Mouse (Mus musculus): Measurements from ENCODE around the gene Abcf3. TPM values are rescaled to one million over a fixed set of nuclear protein-coding genes. Genes with fewer than 3 reads are reported as not detected.

Gene Abcf3
- 10 to 100 TPM; 49.6 to 52.3 TPM for polyA plus RNA-seq (2017; shearing (Covaris generic))

DNA sequence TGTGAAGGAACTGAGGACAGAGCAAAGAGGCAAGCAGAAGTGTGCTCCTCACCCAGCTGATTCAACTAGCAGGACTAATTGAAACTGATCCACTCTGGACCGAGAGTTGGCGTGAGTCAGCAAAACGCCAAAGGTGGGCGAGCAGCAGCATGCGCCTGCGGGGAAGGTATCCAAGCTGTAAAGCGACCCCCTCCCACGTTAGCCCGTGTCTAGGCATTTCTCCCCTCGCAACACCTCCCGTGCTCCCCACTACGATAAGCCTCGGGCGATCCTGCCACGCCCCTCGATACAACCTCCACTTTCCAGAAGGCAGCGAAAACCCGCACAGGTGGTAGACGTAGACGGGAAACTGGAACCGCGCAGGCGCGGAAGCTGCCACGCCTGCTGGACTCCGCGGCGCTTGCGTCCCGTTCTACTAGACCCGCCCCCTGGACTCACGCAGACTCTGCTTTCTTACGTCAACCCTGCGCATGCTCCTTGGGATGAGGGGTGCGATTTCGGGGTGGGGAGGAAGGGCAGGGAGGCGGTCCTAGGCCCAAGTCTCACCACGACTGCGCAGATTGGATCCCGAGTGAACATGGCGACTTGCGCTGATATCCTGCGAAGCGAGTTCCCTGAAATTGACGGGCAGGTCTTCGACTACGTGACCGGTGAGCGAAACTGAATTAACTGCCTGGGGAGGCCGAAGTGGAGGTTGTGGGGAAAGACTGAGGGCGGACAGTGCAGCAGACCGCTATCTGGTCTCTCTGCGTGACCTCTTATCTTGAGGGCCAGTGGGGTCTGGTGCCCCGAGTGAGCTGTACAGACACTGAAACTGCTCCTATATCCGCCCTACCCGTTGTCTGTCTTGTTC is at the start of gene Abcf3:
Abcf3 (plus strand) TSS at position 482 of the 853 bp plus-strand sequence.

GRCm38 (mm10) chr16:20498677-20499475 is 49.5 kb upstream of the Abcf3 start, which contains the start of gene Eif2b5:
Gene Eif2b5, plus strand, starts transcription at chr16:20498817.

GRCm38 (mm10) chr16:20516726-20517201 is 31.6 kb upstream of the Abcf3 start, which contains the start of gene Dvl3:
Gene Dvl3, plus strand, starts transcription at chr16:20516982.

GRCm38 (mm10) chr16:20535296-20536080 is 12.9 kb upstream of the Abcf3 start, which contains the start of gene Ap2m1:
Gene Ap2m1, plus strand, starts transcription at chr16:20535478.

DNA sequence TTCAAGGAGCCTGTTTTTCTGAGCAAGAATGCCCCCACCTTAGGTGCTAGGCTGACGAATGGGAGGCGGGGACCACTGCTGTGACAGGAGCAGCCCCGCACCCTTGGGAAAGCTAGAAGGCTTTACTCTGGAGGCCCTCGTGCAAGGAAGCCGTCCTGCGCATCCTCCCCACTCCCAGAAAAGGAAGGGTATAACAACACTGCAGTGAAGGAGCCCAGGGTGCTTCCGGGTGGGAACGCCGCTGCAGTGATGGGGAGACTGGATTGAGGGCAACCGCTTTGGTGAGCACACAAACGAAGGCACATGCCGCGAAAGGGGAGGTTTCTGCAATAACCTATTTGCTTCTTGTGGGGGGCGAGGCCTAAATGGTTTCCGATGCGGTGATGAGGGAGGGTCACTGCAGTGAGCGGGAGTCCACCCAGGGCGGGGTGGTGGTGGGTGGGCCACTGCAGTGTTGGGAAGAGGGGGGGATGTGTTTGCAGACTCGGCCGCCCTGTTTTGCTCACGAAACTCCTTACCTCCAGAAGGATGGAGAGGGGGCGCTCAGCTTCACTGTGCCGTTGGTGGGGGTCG is 41.1 kb downstream of the Abcf3 start, which contains the start of gene Vwa5b2:
Vwa5b2 (plus strand) TSS at position 106 of the 573 bp plus-strand sequence.

Other genes starting within 250 kb of the Abcf3 start
- 10 to 100 TPM; 71.3 to 96.9 TPM for gene Parl, start 246.2 kb upstream of the Abcf3 start, polyA plus RNA-seq (2017; shearing (Covaris generic))
- not detected for gene Cyp2ab1, start 223.2 kb upstream of the Abcf3 start, polyA plus RNA-seq (2017; shearing (Covaris generic))
- gene Abcc5, start 122.2 kb upstream of the Abcf3 start, polyA plus RNA-seq (2017; shearing (Covaris generic)), result 10 to 100 TPM; 16.2 to 19.3 TPM
- gene Eif2b5, start 49.8 kb upstream of the Abcf3 start, polyA plus RNA-seq (2017; shearing (Covaris generic)), result 10 to 100 TPM; 73.2 to 74.0 TPM
- 10 to 100 TPM; 20.9 to 22.7 TPM for gene Dvl3, start 31.6 kb upstream of the Abcf3 start, polyA plus RNA-seq (2017; shearing (Covaris generic))
- gene Ap2m1, start 13.1 kb upstream of the Abcf3 start, polyA plus RNA-seq (2017; shearing (Covaris generic)), result 100 to 1,000 TPM; 411 to 418 TPM
- gene Vwa5b2, start 40.9 kb downstream of the Abcf3 start, polyA plus RNA-seq (2017; shearing (Covaris generic)), result not detected
- gene Eef1akmt4, start 63.0 kb downstream of the Abcf3 start, polyA plus RNA-seq (2017; shearing (Covaris generic)), result 10 to 100 TPM; 13.8 to 23.8 TPM
- gene Gm49333, start 63.0 kb downstream of the Abcf3 start, polyA plus RNA-seq (2017; shearing (Covaris generic)), result under 1 TPM in 1 of 2 experiments, not detected in 1; 0.13 TPM
- 10 to 100 TPM; 36.7 to 37.5 TPM for gene Alg3, start 63.2 kb downstream of the Abcf3 start, polyA plus RNA-seq (2017; shearing (Covaris generic))
- under 1 TPM; 0.14 to 0.41 TPM for gene Camk2n2, start 72.7 kb downstream of the Abcf3 start, polyA plus RNA-seq (2017; shearing (Covaris generic))
- under 1 TPM in 1 of 2 experiments, not detected in 1; 0.07 TPM for gene Ece2, start 81.3 kb downstream of the Abcf3 start, polyA plus RNA-seq (2017; shearing (Covaris generic))
- 100 to 1,000 TPM; 225 to 261 TPM for gene Psmd2, start 103.1 kb downstream of the Abcf3 start, polyA plus RNA-seq (2017; shearing (Covaris generic))
- 100 to 1,000 TPM in 1 of 2 experiments, 10 to 100 TPM in 1; 81.8 to 105 TPM for gene Eif4g1, start 119.7 kb downstream of the Abcf3 start, polyA plus RNA-seq (2017; shearing (Covaris generic))
- 1 to 10 TPM in 1 of 2 experiments, under 1 TPM in 1; 0.67 to 2.9 TPM for gene Fam131a, start 144.7 kb downstream of the Abcf3 start, polyA plus RNA-seq (2017; shearing (Covaris generic))
- gene Polr2h, start 169.1 kb downstream of the Abcf3 start, polyA plus RNA-seq (2017; shearing (Covaris generic)), result 10 to 100 TPM; 50.0 to 67.7 TPM
- gene Clcn2, start 169.2 kb downstream of the Abcf3 start, polyA plus RNA-seq (2017; shearing (Covaris generic)), result 1 to 10 TPM; 2.7 to 3.2 TPM
- not detected for gene Chrd, start 184.6 kb downstream of the Abcf3 start, polyA plus RNA-seq (2017; shearing (Covaris generic))
- gene Thpo, start 185.9 kb downstream of the Abcf3 start, polyA plus RNA-seq (2017; shearing (Covaris generic)), result under 1 TPM; 0.10 to 0.24 TPM

All from activated CD4-positive, CD25-positive, alpha-beta regulatory T cell (primary cell).